Mouse (Mus musculus): ENCODE data around the gene Nenf.

DNA sequence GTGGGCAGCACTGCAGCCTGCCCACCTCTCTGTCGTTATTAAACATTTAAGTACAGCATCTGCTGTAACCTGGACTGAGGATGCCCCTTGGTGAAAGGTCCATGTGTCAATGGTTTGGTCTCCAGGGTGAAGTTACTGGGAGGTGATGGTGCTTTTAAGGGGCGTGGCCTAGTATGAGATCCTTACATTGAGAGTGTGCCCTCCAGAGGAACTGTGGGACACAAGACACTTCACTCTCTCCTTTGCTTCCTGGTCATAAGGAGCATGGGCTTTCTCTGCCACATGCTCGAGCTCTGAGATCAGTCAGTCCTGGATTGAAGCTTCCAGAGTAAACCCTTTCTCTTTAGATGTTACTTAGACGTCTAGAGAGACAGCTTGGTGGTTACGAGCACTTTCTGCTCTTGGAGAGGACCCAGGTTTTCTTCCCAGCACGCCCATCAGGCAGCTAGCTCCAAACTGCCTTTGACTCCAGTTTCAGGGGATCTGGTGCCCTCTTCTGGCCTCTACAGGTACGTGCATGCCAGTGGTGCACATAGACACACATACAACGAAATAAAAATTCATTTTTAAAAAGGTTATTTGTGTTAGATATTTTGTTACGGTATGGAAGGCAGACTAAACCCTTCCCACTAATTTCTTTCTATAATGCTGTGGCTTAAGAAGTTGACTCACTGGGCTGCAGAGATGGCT is 10.1 kb downstream of the Nenf start:
- TF ChIP-seq ZNF384 (IDR thresholded peaks at IDR 0.05; ENCODE audit: low read depth, low read length) = no peak
- TF ChIP-seq CHD2 (IDR thresholded peaks at IDR 0.05; ENCODE audit: low read depth, low read length) = no peak
- no peak for TF ChIP-seq ZC3H11A (IDR thresholded peaks at IDR 0.05; ENCODE audit: borderline replicate concordance, low read depth, low read length)
- TF ChIP-seq HCFC1 (IDR thresholded peaks at IDR 0.05; ENCODE audit: borderline replicate concordance, insufficient read depth, low read length) = no peak
- no peak for TF ChIP-seq MAFK (IDR thresholded peaks at IDR 0.05; ENCODE audit: insufficient read depth, low read depth, low read length)

Measured in ES-E14 (cell line).